8 mouse cellular contexts compared by ENCODE assay signal in the genomic region with DNA sequence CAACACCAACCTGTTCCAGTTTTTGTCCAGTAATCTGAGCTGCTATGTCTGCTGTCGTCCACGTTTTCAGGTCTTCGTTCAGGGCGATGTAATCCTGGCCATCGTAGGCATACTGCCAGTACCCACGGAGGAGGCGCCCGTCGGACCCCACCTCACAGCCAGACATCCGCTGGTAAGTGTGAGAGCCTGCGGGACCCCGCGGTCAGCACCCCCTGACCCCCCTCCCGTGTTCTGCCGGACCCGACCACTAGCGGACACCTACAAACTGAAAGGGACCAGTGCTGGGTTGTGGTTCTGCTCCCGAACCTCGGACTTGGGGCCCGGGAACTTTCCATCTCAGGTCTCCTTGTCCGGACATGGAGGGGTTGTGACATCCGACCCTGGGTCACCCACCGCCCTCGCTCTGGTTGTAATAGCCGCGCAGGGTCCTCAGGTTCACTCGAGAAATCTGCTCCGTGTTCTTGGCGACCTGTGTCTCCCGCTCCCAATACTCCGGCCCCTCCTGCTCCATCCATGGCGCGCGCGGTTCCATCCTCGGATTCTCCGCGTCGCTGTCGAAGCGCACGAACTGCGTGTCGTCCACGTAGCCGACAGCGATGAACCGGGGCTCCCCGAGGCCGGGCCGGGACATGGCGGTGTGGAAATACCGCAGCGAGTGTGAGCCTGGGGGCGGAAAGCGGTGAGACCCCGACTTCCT. TPM values are rescaled to one million over a fixed set of nuclear protein-coding genes. Genes with fewer than 3 reads are reported as not detected.
A peak's percentile ranks its signal among the peaks of the same experiment; 100 is the strongest.
DNase-seq lines count a peak whose midpoint lies in the region; ATAC-seq lines count a peak whose summit lies in the region.

No protein-coding gene starts in this region.

- peak overlapping the region; percentile 43 for H3K4me3 ChIP-seq in kidney, embryonic 16.5 days (ENCODE audit: low read length)
- H3K4me3 ChIP-seq in brown adipose tissue, adult 24 weeks (ENCODE audit: insufficient read depth, low read depth, low read length), result peak overlapping the region; percentile 76
- peak overlapping the region; percentile 41 for H3K4me3 ChIP-seq in hindbrain, embryonic 16.5 days (ENCODE audit: low read length)

- WGBS in kidney, embryonic 16.5 days, result under 1% methylated on average over 57 of the region's 57 CpGs
- WGBS in hindbrain, embryonic 16.5 days, result 2% methylated on average over 57 of the region's 57 CpGs

- ATAC-seq in kidney, embryonic 16.5 days (ENCODE audit: low FRiP score, low TSS enrichment), result no peak
- no peak for ATAC-seq in hindbrain, embryonic 16.5 days

- intact Hi-C loops in left cerebral cortex, postnatal 25 days (cut with DNase I), result no loop called here

- no peak for DNase-seq in kidney, postnatal 36 days
- DNase-seq in natural killer cell, adult 2 months (ENCODE audit: low spot score in 2 of 2), result peak; percentile 58 to 66
- no peak for DNase-seq in adrenal gland, adult 18-20 months (ENCODE audit: low spot score in 2 of 2)
- DNase-seq in layer of hippocampus, adult 11-12 months (ENCODE audit: low spot score), result no peak
- DNase-seq in left cerebral cortex, postnatal 25 days (ENCODE audit: low spot score in 2 of 2), result no peak

- peaks cover 14% of the 10 kb centered on the region for H3K4me1 ChIP-seq in kidney, embryonic 16.5 days (ENCODE audit: insufficient read depth, low read length)
- H3K4me1 ChIP-seq in brown adipose tissue, adult 24 weeks (ENCODE audit: control insufficient read depth, insufficient read depth, insufficient read length, low read length), result peaks cover 22% of the 10 kb centered on the region
- peaks cover 3% of the 10 kb centered on the region for H3K4me1 ChIP-seq in hindbrain, embryonic 16.5 days (ENCODE audit: control insufficient read depth, insufficient read depth, low read depth, low read length)

- H3K27me3 ChIP-seq in kidney, embryonic 16.5 days (ENCODE audit: insufficient read depth, low read length), result peaks cover 31% of the 10 kb centered on the region
- peaks cover 34% of the 10 kb centered on the region for H3K27me3 ChIP-seq in hindbrain, embryonic 16.5 days (replicated peaks; ENCODE audit: control insufficient read depth, insufficient read depth, low read length)

- H3K27ac ChIP-seq in kidney, embryonic 16.5 days (ENCODE audit: low read length), result no peak overlapping the region
- H3K27ac ChIP-seq in brown adipose tissue, adult 24 weeks (replicated peaks; ENCODE audit: low read depth, low read length), result peak overlapping the region; percentile 69
- H3K27ac ChIP-seq in hindbrain, embryonic 16.5 days (ENCODE audit: low read depth, low read length), result no peak overlapping the region

- peak overlapping the region; percentile 66 for H3K4me2 ChIP-seq in kidney, embryonic 16.5 days (replicated peaks; ENCODE audit: low read depth, low read length)
- peak overlapping the region; percentile 67 for H3K4me2 ChIP-seq in hindbrain, embryonic 16.5 days (ENCODE audit: low read length)

- H3K9me3 ChIP-seq in kidney, embryonic 16.5 days (ENCODE audit: low read length), result no peaks in the 10 kb centered on the region
- no peaks in the 10 kb centered on the region for H3K9me3 ChIP-seq in hindbrain, embryonic 16.5 days (ENCODE audit: control insufficient read depth, low read length)

- peak overlapping the region; percentile 43 for H3K9ac ChIP-seq in kidney, embryonic 16.5 days (replicated peaks; ENCODE audit: low read length)
- peak overlapping the region; percentile 55 for H3K9ac ChIP-seq in hindbrain, embryonic 16.5 days (ENCODE audit: low read depth, low read length)

- H3K36me3 ChIP-seq in kidney, embryonic 16.5 days (ENCODE audit: insufficient read depth, low read length), result no peaks in the 10 kb centered on the region
- no peaks in the 10 kb centered on the region for H3K36me3 ChIP-seq in hindbrain, embryonic 16.5 days (ENCODE audit: control insufficient read depth, insufficient read depth, low read length)

RNA-seq across cellular contexts. Expression of gene H2-K1, which starts 22.1 kb away (rescaled TPM):
- 31.5 and 32.7 TPM in 2 replicates for polyA plus RNA-seq in kidney, embryonic 16.5 days (2015; fragmentation: Nextera tagmentation; extraction: Ambion mirVana)
- polyA plus RNA-seq in brown adipose tissue, adult 24 weeks (2012; ENCODE audit: insufficient read depth, insufficient read length, missing spikeins), result 394 and 673 TPM in 2 replicates
- polyA plus RNA-seq in hindbrain, embryonic 16.5 days (2015; fragmentation: Nextera tagmentation; extraction: Ambion mirVana), result 16.6 and 18.8 TPM in 2 replicates
- 1,000 to 10,000 TPM in 1 of 2 experiments, 100 to 1,000 TPM in 1; 550 to 1,344 TPM for total RNA-seq in adrenal gland, adult 18-20 months (2021)
- 10 to 100 TPM; 12.3 to 15.9 TPM for total RNA-seq in left cerebral cortex, postnatal 25 days (2021)

RNA-seq across cellular contexts. Expression of gene Rps18, which starts 22.2 kb away (rescaled TPM):
- polyA plus RNA-seq in kidney, embryonic 16.5 days (2015; fragmentation: Nextera tagmentation; extraction: Ambion mirVana), result 1,660 and 1,786 TPM in 2 replicates
- 635 and 763 TPM in 2 replicates for polyA plus RNA-seq in brown adipose tissue, adult 24 weeks (2012; ENCODE audit: insufficient read depth, insufficient read length, missing spikeins)
- 695 and 697 TPM in 2 replicates for polyA plus RNA-seq in hindbrain, embryonic 16.5 days (2015; fragmentation: Nextera tagmentation; extraction: Ambion mirVana)
- total RNA-seq in adrenal gland, adult 18-20 months (2021), result 100 to 1,000 TPM; 672 to 676 TPM
- total RNA-seq in left cerebral cortex, postnatal 25 days (2021), result 100 to 1,000 TPM; 296 to 299 TPM

RNA-seq across cellular contexts. Expression of gene Vps52, which starts 22.4 kb away (rescaled TPM):
- 51.9 and 54.7 TPM in 2 replicates for polyA plus RNA-seq in kidney, embryonic 16.5 days (2015; fragmentation: Nextera tagmentation; extraction: Ambion mirVana)
- polyA plus RNA-seq in brown adipose tissue, adult 24 weeks (2012; ENCODE audit: insufficient read depth, insufficient read length, missing spikeins), result 23.9 and 29.3 TPM in 2 replicates
- polyA plus RNA-seq in hindbrain, embryonic 16.5 days (2015; fragmentation: Nextera tagmentation; extraction: Ambion mirVana), result 75.4 and 80.7 TPM in 2 replicates
- total RNA-seq in adrenal gland, adult 18-20 months (2021), result 10 to 100 TPM; 51.1 to 53.5 TPM
- 10 to 100 TPM; 78.4 to 81.9 TPM for total RNA-seq in left cerebral cortex, postnatal 25 days (2021)

RNA-seq across cellular contexts. Expression of gene B3galt4, which starts 26.7 kb away (rescaled TPM):
- polyA plus RNA-seq in kidney, embryonic 16.5 days (2015; fragmentation: Nextera tagmentation; extraction: Ambion mirVana), result 6.2 and 6.9 TPM in 2 replicates
- 2.2 and 2.4 TPM in 2 replicates for polyA plus RNA-seq in brown adipose tissue, adult 24 weeks (2012; ENCODE audit: insufficient read depth, insufficient read length, missing spikeins)
- polyA plus RNA-seq in hindbrain, embryonic 16.5 days (2015; fragmentation: Nextera tagmentation; extraction: Ambion mirVana), result 13.3 and 16.1 TPM in 2 replicates
- total RNA-seq in adrenal gland, adult 18-20 months (2021), result 1 to 10 TPM; 3.9 to 5.0 TPM
- total RNA-seq in left cerebral cortex, postnatal 25 days (2021), result 1 to 10 TPM; 5.8 to 6.4 TPM

RNA-seq across cellular contexts. Expression of gene Wdr46, which starts 37.5 kb away (rescaled TPM):
- polyA plus RNA-seq in kidney, embryonic 16.5 days (2015; fragmentation: Nextera tagmentation; extraction: Ambion mirVana), result 32.7 and 37.7 TPM in 2 replicates
- 6.6 and 10.1 TPM in 2 replicates for polyA plus RNA-seq in brown adipose tissue, adult 24 weeks (2012; ENCODE audit: insufficient read depth, insufficient read length, missing spikeins)
- polyA plus RNA-seq in hindbrain, embryonic 16.5 days (2015; fragmentation: Nextera tagmentation; extraction: Ambion mirVana), result 20.7 and 23.5 TPM in 2 replicates
- total RNA-seq in adrenal gland, adult 18-20 months (2021), result 10 to 100 TPM; 29.2 to 35.7 TPM
- total RNA-seq in left cerebral cortex, postnatal 25 days (2021), result 10 to 100 TPM; 11.2 to 12.0 TPM

Comparison
In these comparisons a context has a peak if more than half of its experiments do, and no peak if none do; other contexts are left out.
1. DNase-seq: peak in natural killer cell, adult 2 months (2 of 2); none in kidney, postnatal 36 days (0 of 2), adrenal gland, adult 18-20 months (0 of 2), layer of hippocampus, adult 11-12 months (single experiment) and left cerebral cortex, postnatal 25 days (0 of 2).
2. RNA of gene H2-K1, which starts 22.1 kb away (polyA plus RNA-seq): 394 to 673 TPM in brown adipose tissue, adult 24 weeks; 31.5 to 32.7 TPM in kidney, embryonic 16.5 days and 16.6 to 18.8 TPM in hindbrain, embryonic 16.5 days; every median in the first group is over 10 times any median in the second.
3. Peak in every context shown above with its lines, with median percentiles within 50 percentile points of each other: H3K4me3 ChIP-seq.